Mouse (Mus musculus) left cerebral cortex, postnatal 36 days (tissue): ENCODE data around the gene 3110018I06Rik. TPM values are rescaled to one million over a fixed set of nuclear protein-coding genes. Genes with fewer than 3 reads are reported as not detected.

Experiments
- DNase-seq, 2 experiments: peaks; one replicate each; pipeline ENCODE4 v3.0.0; 2021 to 2022; ENCODE audit warnings: low spot score in 2 of 2, mixed read lengths in 1 of 2
- intact Hi-C: fragments of 180-260 bp; cut with DNase I; formaldehyde crosslinking; loops from one replicate; pipeline ENCODE4 v1.15.1; 2025
- total RNA-seq, 2 experiments: library from RNA; stranded (reverse); gene quantifications; 2 replicates each; pipeline ENCODE4 v1.2.3; 2021

3110018I06Rik gene
- not detected for total RNA-seq

- intact Hi-C loops, result no loop called here
- no peak for DNase-seq
Measured at GRCm38 (mm10) chr12:107488371-107488770, at the start of gene 3110018I06Rik. Gene 3110018I06Rik (plus strand): TSS chr12:107488632.

GRCm38 (mm10) chr12:107444681-107445080, 43.8 kb upstream of the 3110018I06Rik start:
- no peak for DNase-seq
- intact Hi-C loops, result no loop called here

DNA sequence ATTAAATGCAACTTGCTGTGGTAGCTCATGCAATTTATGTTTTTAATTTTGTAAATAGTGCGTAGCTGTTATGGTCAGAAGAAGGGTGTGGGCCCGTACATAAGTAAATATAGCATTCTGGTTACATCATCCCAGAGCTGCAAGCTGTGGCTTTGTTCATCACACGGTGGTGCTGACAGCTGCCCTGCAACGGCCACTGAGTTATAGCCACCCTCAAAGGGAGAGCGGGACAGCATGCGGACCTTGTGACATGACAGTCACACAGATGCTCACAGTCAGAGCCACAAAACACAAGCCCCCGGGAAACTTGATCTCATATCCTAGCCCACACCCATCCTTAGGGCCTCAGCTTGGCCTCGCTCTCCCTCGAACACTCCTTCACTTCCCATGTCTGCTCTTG, 30.6 kb upstream of the 3110018I06Rik start:
- intact Hi-C loops, result no loop called here

GRCm38 (mm10) chr12:107464731-107465130, 23.7 kb upstream of the 3110018I06Rik start:
- DNase-seq, result no peak
- intact Hi-C loops, result no loop called here

More for the DNA sequence above, 30.6 kb upstream of the 3110018I06Rik start:
- no peak for DNase-seq

DNA sequence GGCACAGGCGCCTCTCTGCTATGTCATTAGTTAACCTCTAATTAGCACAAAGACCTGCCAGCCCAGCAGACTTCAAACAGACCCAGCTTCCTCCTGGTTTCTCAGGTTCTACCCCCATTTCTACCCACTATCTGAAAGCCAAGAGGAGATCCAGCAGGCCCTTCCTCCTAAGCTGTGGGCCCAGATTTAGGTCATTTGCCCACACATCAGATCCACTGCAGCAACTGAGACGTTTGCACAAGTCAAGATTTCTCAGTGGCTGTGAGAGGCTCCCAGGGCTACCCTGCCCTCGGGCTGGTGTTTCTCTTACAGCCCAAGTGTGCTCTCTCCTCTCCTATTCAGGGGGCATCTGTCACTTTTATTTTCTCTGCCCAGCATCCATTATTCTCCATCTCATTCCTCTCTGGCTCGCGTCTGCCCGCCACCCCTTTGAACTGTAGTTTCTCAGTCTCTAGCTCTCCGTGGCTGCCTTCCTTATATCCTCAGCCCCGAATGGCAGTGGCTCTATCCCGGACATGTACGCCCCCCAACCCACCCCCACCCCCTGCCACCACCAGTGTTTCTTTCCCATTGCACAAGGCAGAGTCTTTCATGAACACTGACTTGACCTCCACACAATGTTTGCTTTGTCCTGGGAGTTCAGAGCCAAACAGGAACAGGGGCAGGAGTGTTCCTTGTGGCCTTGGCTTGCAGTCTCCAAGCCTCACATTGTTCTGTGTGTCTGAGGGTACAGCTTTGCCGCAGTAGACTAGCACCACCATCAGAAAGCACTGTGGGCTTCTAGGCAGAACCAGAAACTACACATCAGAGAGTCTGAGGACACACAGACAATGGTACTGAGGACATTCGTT, 11.8 kb upstream of the 3110018I06Rik start:
- peak in 1 of 2 experiments; percentile 21 for DNase-seq

GRCm38 (mm10) chr12:107479350-107479749, 9.1 kb upstream of the 3110018I06Rik start:
- intact Hi-C loops, result no loop called here
- DNase-seq, result no peak

More for the DNA sequence above, 11.8 kb upstream of the 3110018I06Rik start:
- intact Hi-C loops, result no loop called here

- no peak for DNase-seq
- intact Hi-C loops, result no loop called here
Measured at GRCm38 (mm10) chr12:107483031-107483430, 5.4 kb upstream of the 3110018I06Rik start.

GRCm38 (mm10) chr12:107491344-107491743, 2.9 kb downstream of the 3110018I06Rik start:
- intact Hi-C loops, result no loop called here
- no peak for DNase-seq

- intact Hi-C loops, result no loop called here
- no peak for DNase-seq
Measured at GRCm38 (mm10) chr12:107496924-107497323, 8.5 kb downstream of the 3110018I06Rik start.

- DNase-seq, result no peak
- intact Hi-C loops, result no loop called here
Measured at GRCm38 (mm10) chr12:107509661-107510237, 21.3 kb downstream of the 3110018I06Rik start.

- no peak for DNase-seq
- intact Hi-C loops, result no loop called here
Measured at GRCm38 (mm10) chr12:107511112-107511511, 22.7 kb downstream of the 3110018I06Rik start.

- no peak for DNase-seq
- intact Hi-C loops, result no loop called here
Measured at GRCm38 (mm10) chr12:107516265-107517217, 28.1 kb downstream of the 3110018I06Rik start.

- DNase-seq, result no peak
- intact Hi-C loops, result no loop called here
Measured at GRCm38 (mm10) chr12:107520941-107521340, 32.5 kb downstream of the 3110018I06Rik start.

DNA sequence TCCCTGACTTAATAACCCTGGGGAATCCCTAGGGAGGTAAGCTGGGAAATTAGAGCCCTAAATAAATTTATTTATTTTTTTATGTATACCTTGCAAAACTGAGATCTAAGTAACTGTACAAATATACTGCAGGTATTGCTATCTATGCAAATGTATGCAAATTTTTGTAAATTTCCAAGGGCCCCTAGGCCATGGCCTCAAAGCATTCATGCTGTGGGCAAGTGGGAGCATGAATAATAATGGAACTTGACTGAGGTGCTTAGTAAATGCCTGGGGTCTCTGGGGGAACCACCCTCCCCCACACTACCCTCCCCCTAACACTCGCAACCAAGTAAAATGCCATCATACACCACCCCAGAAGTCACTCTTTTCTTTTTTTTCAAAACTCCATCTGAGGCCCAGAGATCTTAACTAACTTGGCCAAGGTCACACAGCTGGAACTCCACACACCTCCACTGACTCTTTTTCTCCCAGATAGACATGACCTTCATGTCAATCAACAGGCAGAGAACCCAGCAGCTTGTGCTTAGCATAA, 40.0 kb downstream of the 3110018I06Rik start:
- no peak for DNase-seq
- intact Hi-C loops, result no loop called here

DNA sequence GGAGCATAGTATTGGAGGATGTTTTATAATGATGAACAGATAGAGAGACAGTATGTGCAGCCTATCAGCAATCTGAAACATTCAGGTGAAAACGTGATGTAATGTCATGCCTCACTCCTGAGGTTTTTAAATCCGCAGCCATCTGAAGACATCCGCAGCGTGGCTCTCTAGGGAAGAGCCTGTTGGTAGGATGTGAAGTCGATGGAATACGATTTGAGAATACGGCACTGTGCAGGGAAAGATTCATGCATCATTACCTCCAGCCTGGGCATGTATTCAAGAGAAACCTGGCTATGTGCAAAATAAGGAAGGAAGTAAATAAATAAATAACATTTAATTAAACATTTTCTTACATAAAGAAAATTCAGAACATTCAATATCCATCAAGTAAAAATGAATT, 44.4 kb downstream of the 3110018I06Rik start:
- intact Hi-C loops, result no loop called here
- DNase-seq, result no peak
